Mouse (Mus musculus) cerebellum, adult (tissue): ENCODE measurements around the gene Ccdc181.

ENCODE experiments used
- ATAC-seq: cut with Nextera tagmentation; 2 replicates; pipeline ENCODE4 v1.9.2; 2017; ENCODE audit warnings: mild to moderate bottlenecking, moderate library complexity, mixed read lengths; ENCODE audit not compliant: insufficient number of reproducible peaks, low FRiP score, low TSS enrichment

Ccdc181 gene

GRCm38 (mm10) chr1:164279332-164279731 is 3.9 kb downstream of the Ccdc181 start:
- no peak for ATAC-seq

- no peak for ATAC-seq
Observed at GRCm38 (mm10) chr1:164284007-164284406, 8.6 kb downstream of the Ccdc181 start.

GRCm38 (mm10) chr1:164287406-164287805 is 12.0 kb downstream of the Ccdc181 start:
- ATAC-seq, result peak; percentile 97

- ATAC-seq, result no peak
Observed at GRCm38 (mm10) chr1:164292040-164292439, 16.7 kb downstream of the Ccdc181 start.

DNA sequence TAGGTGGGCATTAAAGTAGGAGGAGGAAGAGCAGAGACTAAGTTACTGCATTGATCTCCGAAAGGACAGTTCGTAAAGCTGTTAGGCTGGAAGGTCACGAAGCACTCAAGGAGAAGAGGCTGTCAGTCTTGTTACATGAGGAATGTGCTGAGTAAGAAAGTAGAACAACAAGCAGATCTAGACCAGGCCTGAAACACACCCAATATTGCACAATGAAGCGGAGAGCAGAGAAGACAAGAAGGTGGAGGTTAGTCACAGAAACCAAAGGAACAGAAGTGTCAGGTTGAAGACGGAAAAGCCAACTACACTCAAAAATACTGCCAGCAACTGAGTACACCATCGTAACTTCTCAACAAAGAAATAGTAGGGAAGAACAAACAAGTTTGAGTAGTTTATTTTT is 18.7 kb downstream of the Ccdc181 start:
- no peak for ATAC-seq

- no peak for ATAC-seq
Observed at GRCm38 (mm10) chr1:164296473-164296872, 21.1 kb downstream of the Ccdc181 start.

DNA sequence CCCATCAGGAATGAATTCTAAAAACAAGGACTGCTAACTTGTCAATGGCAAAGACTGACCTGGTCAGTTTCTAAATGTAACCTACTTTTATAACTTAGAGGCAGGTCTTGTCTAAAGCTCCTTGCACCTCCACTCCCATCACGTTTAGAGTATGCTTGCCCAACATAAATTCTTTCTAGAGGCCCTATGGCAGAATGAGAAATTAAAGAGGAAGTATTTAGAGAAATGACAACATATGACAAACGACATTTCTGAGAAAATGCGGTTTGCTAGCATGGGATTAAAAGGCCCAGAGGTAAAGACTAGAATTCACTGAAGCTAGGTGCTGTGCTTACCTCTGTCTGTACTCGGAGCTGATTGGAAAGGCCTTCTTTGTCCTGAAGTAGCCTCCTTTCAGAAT is 26.6 kb downstream of the Ccdc181 start:
- ATAC-seq, result no peak

- no peak for ATAC-seq
Observed at GRCm38 (mm10) chr1:164303821-164304220, 28.4 kb downstream of the Ccdc181 start, which contains the start of gene Nme7. Gene Nme7 (plus strand): TSS chr1:164304121.

GRCm38 (mm10) chr1:164307124-164307751 is 31.9 kb downstream of the Ccdc181 start, which contains the start of gene Blzf1:
Gene Blzf1 (minus strand): TSS chr1:164307489.
- ATAC-seq, result peak; percentile 98

GRCm38 (mm10) chr1:164307922-164308321 is 32.5 kb downstream of the Ccdc181 start:
- ATAC-seq, result no peak

DNA sequence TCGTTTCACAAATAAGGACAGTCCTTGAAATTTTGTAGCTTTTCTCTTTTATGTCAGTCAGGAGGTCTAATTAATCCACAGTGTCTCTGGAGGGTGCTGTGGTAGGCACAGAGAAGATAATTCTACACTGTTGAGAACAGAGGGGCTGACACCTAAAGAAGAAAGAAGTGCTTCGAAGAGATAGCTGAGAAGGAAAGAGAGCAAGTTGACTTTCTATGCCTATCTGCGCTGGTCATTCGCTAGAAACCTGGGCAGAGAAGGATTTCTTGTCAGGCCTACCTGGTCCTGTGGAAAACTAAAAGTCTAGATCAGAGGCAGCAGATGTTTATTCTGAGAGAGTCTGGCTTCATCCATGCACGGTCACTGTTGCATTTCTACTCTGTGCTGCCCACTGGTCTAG is 38.7 kb downstream of the Ccdc181 start:
- no peak for ATAC-seq

GRCm38 (mm10) chr1:164315266-164315665 is 39.9 kb downstream of the Ccdc181 start:
- no peak for ATAC-seq

DNA sequence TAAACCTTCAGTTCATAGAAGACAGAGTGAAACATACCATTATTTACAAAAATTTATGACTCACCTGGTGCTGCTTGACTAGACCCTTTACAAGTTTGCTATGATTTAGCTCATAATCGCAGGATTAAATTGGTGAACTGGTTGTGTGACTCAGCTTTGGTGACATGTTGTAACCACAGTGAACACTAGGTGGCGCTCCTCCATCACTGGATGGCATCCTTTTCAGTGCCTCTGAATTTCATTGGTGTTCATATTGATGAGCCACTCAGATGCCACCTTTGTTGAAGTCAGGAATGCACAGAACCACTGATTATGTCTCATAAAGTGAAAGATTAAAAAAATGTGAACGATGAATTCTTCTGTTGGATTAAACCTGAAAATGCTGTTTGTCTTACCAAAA is 41.3 kb downstream of the Ccdc181 start:
- peak; percentile 69; the same call in 1 of the 2 replicates for ATAC-seq

DNA sequence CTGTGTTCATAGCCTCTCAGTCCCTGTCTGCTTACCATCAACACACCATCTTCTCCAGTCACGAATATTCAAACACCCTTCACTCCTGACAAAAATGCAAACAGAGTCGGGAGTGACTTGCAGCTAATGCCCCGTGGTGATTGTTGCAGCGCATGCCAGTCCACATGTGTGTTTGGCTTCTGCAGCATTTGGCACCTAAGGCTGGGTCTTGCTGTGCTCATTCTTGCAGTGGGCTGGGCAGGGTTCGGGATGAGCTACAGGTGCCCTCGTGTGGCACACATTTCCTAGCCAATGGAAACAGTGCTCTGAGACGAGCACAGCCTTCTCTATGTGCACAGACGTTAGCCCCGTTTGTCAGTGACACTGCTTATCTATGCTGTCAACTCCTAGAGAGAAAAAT is 41.9 kb downstream of the Ccdc181 start:
- no peak for ATAC-seq

DNA sequence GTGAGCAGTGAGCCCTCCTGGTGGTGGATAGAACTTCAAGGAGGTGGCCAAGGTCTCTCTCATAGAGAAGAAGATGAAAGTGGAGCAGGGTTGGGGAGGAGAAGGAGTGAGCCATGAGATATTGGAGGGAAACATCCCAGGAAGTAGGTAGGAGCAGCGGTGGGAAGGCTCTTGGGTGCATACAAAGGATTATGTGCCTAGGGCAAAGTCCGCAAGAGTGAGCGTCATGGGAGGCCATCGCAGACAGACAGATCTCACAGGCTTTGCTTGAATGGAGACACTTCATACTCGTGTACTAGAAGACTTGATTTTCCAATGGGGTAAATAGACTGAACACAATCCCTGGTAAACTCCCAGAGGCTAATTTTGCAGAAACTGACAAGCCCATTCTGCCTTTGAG is 43.1 kb downstream of the Ccdc181 start:
- ATAC-seq, result no peak

DNA sequence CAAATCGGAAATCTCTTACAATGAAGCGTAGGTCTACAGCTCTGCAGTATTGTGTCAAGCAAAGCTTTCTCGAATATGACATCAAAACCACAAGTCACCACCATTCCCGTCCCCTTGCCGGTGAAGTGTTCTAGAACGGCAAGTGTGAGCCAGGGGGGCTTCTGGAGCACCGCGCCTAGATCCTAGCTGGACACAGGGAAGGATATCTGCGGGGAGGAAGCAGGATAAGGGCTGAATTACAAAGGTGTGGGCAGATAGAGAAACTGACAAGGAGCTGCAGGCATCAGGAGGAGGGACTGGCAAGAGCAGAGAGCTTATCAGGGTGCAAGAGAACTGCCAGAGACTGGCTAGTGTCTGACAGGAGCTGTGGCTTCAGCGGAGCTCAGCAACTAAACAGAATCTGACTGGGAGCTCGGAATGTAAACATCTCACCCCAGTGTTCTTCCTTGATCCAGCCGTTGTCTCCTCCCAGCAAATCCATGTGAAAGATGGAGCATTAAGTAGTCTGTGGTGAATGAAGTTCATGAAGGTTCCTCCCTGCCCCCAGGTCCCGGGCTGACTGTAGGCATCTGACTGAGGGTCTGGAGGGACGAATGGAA is 44.3 kb downstream of the Ccdc181 start:
- no peak for ATAC-seq

DNA sequence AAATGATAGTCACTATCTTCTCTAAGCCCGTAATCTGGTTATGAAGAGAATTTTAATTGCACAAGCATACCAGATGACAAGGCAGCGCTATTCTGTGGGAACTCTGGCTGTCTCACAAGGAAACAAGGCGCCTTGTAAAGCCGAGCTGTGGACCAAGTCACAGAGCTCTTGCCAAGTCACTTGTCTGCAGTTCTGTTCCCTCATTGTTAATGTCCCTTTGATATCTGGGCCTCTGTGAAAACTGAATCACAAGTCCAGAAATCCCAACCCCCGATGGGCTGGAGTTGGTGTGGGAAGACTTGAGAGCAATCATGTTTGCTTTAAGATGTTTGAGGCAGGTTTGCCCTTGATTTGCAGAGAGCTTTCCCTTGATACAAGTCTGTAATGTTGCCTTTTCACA is 45.3 kb downstream of the Ccdc181 start:
- ATAC-seq, result no peak

DNA sequence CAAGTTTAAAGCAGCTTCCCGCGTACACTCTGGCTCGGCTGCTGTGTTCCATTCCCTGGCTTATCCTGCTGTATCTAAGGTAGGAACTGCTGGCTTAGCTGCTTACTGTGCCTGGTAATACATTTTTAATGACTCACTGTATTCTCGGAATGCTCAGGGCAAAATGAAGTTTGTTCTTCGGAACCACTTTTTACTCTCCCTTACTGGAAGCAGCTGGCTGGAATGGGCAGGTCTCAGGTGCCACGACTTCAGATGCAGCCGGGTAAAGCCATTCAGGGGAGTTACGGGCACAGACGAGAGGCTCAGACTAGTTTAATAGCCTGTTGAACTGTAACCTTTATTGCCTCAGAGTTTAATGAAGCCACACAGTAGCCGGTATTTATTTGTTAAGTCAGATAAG is 46.0 kb downstream of the Ccdc181 start:
- no peak for ATAC-seq

DNA sequence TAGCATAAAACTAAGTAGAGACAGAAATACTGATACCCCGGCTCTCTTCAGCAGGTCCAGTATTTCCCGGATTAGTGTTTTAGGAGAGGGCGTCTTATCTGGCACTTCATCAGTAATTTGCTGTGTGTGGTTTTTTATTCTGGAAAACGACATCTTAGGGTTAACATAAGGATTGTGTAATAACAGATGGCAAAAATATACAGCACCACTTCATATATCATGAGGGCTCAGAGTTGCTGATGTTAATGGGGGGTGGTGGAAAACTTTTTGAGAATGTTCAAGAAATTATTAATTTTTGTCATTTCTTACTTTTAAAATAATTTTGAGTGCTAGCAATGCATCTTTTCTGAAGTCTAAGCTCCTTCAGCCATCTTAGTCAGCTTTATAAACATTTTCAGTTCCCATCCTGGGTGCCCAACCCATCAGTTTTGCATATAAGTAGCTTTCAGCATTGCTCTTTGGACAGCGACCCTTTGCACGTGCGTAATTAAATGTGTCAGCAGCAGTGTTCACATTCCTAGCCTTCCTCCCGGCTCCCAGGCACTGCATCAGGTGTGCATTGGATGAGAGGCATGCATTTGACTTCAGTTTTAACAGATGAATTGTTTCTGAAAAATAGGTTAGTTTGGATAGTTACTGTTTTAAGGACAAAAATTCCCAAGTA is 47.7 kb downstream of the Ccdc181 start:
- no peak for ATAC-seq

DNA sequence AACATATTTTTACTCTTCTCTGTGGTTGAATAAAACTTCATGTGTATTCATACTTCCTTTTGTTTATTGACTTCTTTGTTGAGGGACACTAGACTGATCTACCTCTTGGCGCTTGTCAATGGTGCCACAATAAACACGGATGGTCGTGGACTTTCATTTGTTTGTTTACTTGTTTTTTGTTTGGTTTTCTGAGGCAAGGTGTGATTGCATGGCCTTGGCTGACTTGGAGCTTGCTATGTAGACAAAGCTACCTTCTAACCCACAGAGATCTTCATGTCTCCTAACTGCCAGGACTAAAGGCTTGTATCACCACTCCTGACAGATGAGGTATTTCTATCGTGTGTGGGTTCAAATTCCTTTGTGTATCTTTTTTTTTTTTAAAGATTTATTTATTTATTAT is 48.8 kb downstream of the Ccdc181 start:
- no peak for ATAC-seq

DNA sequence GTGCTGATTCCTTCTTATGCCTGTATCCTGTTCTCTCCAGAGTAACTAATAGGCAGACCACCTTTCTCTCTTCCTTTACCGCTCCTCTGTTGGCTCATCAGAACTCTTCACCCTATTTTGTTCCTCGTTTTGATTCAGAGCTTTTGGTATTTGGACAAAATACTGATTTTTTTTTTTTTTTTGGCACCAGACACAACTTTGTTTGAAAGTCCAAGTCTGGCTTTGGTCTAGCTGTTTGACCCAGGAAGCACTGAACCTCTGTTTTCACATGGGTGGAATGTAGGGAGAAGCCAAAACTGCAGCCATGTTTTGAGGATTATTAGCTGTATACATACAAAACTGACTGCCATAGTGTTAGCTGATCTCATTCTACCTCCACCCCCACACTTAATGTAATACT is 49.5 kb downstream of the Ccdc181 start:
- no peak for ATAC-seq
